Mouse (Mus musculus): ENCODE data around the gene Prr12.

GRCm38 (mm10) chr7:44999753-45000152 lies 52.9 kb downstream of the Prr12 start:
- TF ChIP-seq CTCF (IDR thresholded peaks at IDR 0.05; ENCODE audit: low read depth) (no peak), EP300 (optimal IDR thresholded peaks at IDR 0.05) (no peak)

All from stomach, postnatal 0 days (tissue).